Comparison of ENCODE assay signal across 15 mouse cellular contexts in genomic region chr3:122586918-122587641, GRCm38 (mm10). TPM values are rescaled to one million over a fixed set of nuclear protein-coding genes. Genes with fewer than 3 reads are reported as not detected.
DNase-seq lines count a peak whose midpoint lies in the region; ATAC-seq and TF ChIP-seq lines count a peak whose summit lies in the region.
"Had no signal": no experiment of that assay in that cellular context is flagged by ENCODE, and none has a peak within 500 bp of the region (broad histone marks: within the 10 kb centered on the region; RNA-seq: fewer than 3 reads in every experiment).

No protein-coding gene starts in this region.

- H3K9me3 ChIP-seq in forebrain, embryonic 11.5 days (ENCODE audit: control insufficient read depth, low read length) = no peaks in the 10 kb centered on the region
- H3K9me3 ChIP-seq in forebrain, embryonic 10.5 days = no peaks in the 10 kb centered on the region
- no peaks in the 10 kb centered on the region for H3K9me3 ChIP-seq in kidney, embryonic 15.5 days (replicated peaks)
- no peaks in the 10 kb centered on the region for H3K9me3 ChIP-seq in forebrain, embryonic 14.5 days (replicated peaks; ENCODE audit: control insufficient read depth, low read length)
- H3K9me3 ChIP-seq: limb, embryonic 12.5 days had no signal

- H3K27ac ChIP-seq in forebrain, embryonic 11.5 days (ENCODE audit: low read depth, low read length) = no peak overlapping the region
- H3K27ac ChIP-seq in forebrain, embryonic 10.5 days = no peak overlapping the region
- H3K27ac ChIP-seq in kidney, embryonic 15.5 days = 0 out of 2 replicates have a peak overlapping the region, but pooled peaks have one; percentile 10
- no peak overlapping the region for H3K27ac ChIP-seq in forebrain, embryonic 14.5 days (ENCODE audit: low read depth, low read length)
- H3K27ac ChIP-seq: gastrocnemius, adult 2 months; limb, embryonic 12.5 days; liver, embryonic 14.5 days had no signal

- ATAC-seq in forebrain, embryonic 11.5 days (replicated peaks; ENCODE audit: low FRiP score) = peak; percentile 63
- peak; percentile 71 for ATAC-seq in kidney, embryonic 15.5 days (replicated peaks; ENCODE audit: low FRiP score)
- ATAC-seq in forebrain, embryonic 14.5 days = peak; percentile 72

- H3K4me1 ChIP-seq in forebrain, embryonic 11.5 days (replicated peaks; ENCODE audit: control insufficient read depth, insufficient read depth, low read length) = 0 out of 2 replicates have a peak, but pooled peaks cover 2% of the 10 kb centered on the region
- H3K4me1 ChIP-seq in forebrain, embryonic 10.5 days = peaks cover 15% of the 10 kb centered on the region; the same call in 1 of the 2 replicates
- H3K4me1 ChIP-seq in kidney, embryonic 15.5 days = peaks cover 9% of the 10 kb centered on the region; the same call in 1 of the 2 replicates
- no peaks in the 10 kb centered on the region; the same call in 1 of the 2 replicates for H3K4me1 ChIP-seq in forebrain, embryonic 14.5 days (ENCODE audit: control insufficient read depth, insufficient read depth, low read length)

- H3K4me3 ChIP-seq in forebrain, embryonic 11.5 days (ENCODE audit: low read depth, low read length) = no peak overlapping the region
- no peak overlapping the region for H3K4me3 ChIP-seq in forebrain, embryonic 10.5 days
- no peak overlapping the region for H3K4me3 ChIP-seq in kidney, embryonic 15.5 days (replicated peaks)
- no peak overlapping the region for H3K4me3 ChIP-seq in forebrain, embryonic 14.5 days (ENCODE audit: low read depth, low read length)
- H3K4me3 ChIP-seq in myocyte = no peak overlapping the region
- H3K4me3 ChIP-seq: gastrocnemius, adult 2 months; limb, embryonic 12.5 days had no signal

- no peaks in the 10 kb centered on the region for H3K27me3 ChIP-seq in forebrain, embryonic 11.5 days (ENCODE audit: control insufficient read depth, insufficient read depth, low read length)
- no peaks in the 10 kb centered on the region for H3K27me3 ChIP-seq in forebrain, embryonic 10.5 days (ENCODE audit: poor library complexity, severe bottlenecking)
- no peaks in the 10 kb centered on the region for H3K27me3 ChIP-seq in kidney, embryonic 15.5 days
- H3K27me3 ChIP-seq in forebrain, embryonic 14.5 days (replicated peaks; ENCODE audit: control insufficient read depth, insufficient read depth, low read length) = no peaks in the 10 kb centered on the region
- no peaks in the 10 kb centered on the region for H3K27me3 ChIP-seq in myocyte (ENCODE audit: control insufficient read depth, insufficient read depth, insufficient read length)
- H3K27me3 ChIP-seq: limb, embryonic 12.5 days had no signal

- H3K9ac ChIP-seq in forebrain, embryonic 11.5 days (ENCODE audit: low read length) = no peak overlapping the region
- H3K9ac ChIP-seq in kidney, embryonic 15.5 days = no peak overlapping the region
- H3K9ac ChIP-seq in forebrain, embryonic 14.5 days (ENCODE audit: low read length) = no peak overlapping the region
- H3K9ac ChIP-seq: limb, embryonic 12.5 days; liver, embryonic 14.5 days had no signal

- TF ChIP-seq POLR2A in myocyte (IDR thresholded peaks at IDR 0.05; ENCODE audit: insufficient read length, low read depth) = no peak

- no peak overlapping the region for H3K4me2 ChIP-seq in forebrain, embryonic 11.5 days (ENCODE audit: low read depth, low read length, severe bottlenecking)
- no peak overlapping the region for H3K4me2 ChIP-seq in kidney, embryonic 15.5 days
- H3K4me2 ChIP-seq in forebrain, embryonic 14.5 days (ENCODE audit: low read length) = no peak overlapping the region
- peak overlapping the region; percentile 74 for H3K4me2 ChIP-seq in myocyte (ENCODE audit: low read depth)
- H3K4me2 ChIP-seq: limb, embryonic 12.5 days; midbrain, embryonic 11.5 days had no signal

- no peak for DNase-seq in forebrain, embryonic 11.5 days (ENCODE audit: low spot score)
- DNase-seq in forebrain, embryonic 10.5 days (ENCODE audit: extremely low spot score, low spot score) = no peak
- DNase-seq in kidney, postnatal 10 days = no peak
- peak; percentile 68 for DNase-seq in forebrain, embryonic 14.5 days (ENCODE audit: low spot score)
- no peak for DNase-seq in urinary bladder, adult 2 months (ENCODE audit: low spot score)
- no peak for DNase-seq in embryo, embryonic 9.5 days (ENCODE audit: extremely low spot score)
- DNase-seq: cerebellum, adult 9-11 months; heart, postnatal 14 days; lung, postnatal 10 days had no signal

- H3ac ChIP-seq in myocyte (ENCODE audit: control insufficient read depth, insufficient read length) = no peak overlapping the region

- 54% methylated on average over 3 of the region's 3 CpGs for WGBS in forebrain, embryonic 11.5 days
- WGBS in forebrain, embryonic 10.5 days = 68% methylated on average over 3 of the region's 3 CpGs
- WGBS in kidney, embryonic 15.5 days = 52% methylated on average over 3 of the region's 3 CpGs
- WGBS in forebrain, embryonic 14.5 days = 7% methylated on average over 3 of the region's 3 CpGs

- H3K79me2 ChIP-seq in myocyte (ENCODE audit: control insufficient read depth, insufficient read depth) = peaks cover 42% of the 10 kb centered on the region

- H3K36me3 ChIP-seq in forebrain, embryonic 11.5 days (ENCODE audit: control insufficient read depth, insufficient read depth, low read length) = no peaks in the 10 kb centered on the region; the same call in 1 of the 2 replicates
- peaks cover 61% of the 10 kb centered on the region for H3K36me3 ChIP-seq in forebrain, embryonic 10.5 days (replicated peaks)
- H3K36me3 ChIP-seq in kidney, embryonic 15.5 days = peaks cover 22% of the 10 kb centered on the region
- peaks cover 17% of the 10 kb centered on the region for H3K36me3 ChIP-seq in forebrain, embryonic 14.5 days (ENCODE audit: control insufficient read depth, insufficient read depth, low read length)
- no peaks in the 10 kb centered on the region for H3K36me3 ChIP-seq in myocyte (ENCODE audit: control insufficient read depth, insufficient read depth)

TF ChIP-seq in myocyte, 11 proteins besides CTCF, POLR2A, EP300 and RAD21:
- TF ChIP-seq CEBPB (IDR thresholded peaks at IDR 0.05; ENCODE audit: insufficient read depth, poor library complexity, severe bottlenecking) = peak; percentile 88
- TF ChIP-seq MYOD1 (IDR thresholded peaks at IDR 0.05; ENCODE audit: control insufficient read depth in 1 of 3, insufficient read length in 2 of 3, low read depth in 2 of 3) = no peak

RNA-seq across cellular contexts. Expression of gene Fnbp1l, which starts 32.4 kb away (rescaled TPM):
- 79.5 and 88.2 TPM in 2 replicates for polyA plus RNA-seq in forebrain, embryonic 11.5 days (2014; fragmentation: Nextera tagmentation; extraction: Ambion mirVana)
- 56.5 and 58.7 TPM in 2 replicates for polyA plus RNA-seq in forebrain, embryonic 10.5 days (2016; fragmentation: Nextera tagmentation; extraction: Ambion mirVana)
- polyA plus RNA-seq in kidney, embryonic 15.5 days (2015; fragmentation: Nextera tagmentation; extraction: Ambion mirVana) = 46.7 and 53.7 TPM in 2 replicates
- polyA plus RNA-seq in forebrain, embryonic 14.5 days (2014; fragmentation: Nextera tagmentation; extraction: Ambion mirVana) = 175 and 222 TPM in 2 replicates
- polyA plus RNA-seq in myocyte (2012; fragmentation: generic; extraction: Trizol) = 8.6 TPM
- polyA plus RNA-seq in urinary bladder, adult 2 months (2012; rRNA removed) = 27.1 and 31.2 TPM in 2 replicates
